In genomic region chr2:68472921-68473320, GRCm38 (mm10) we compare ENCODE assay signal across 9 mouse cellular contexts. TPM values are rescaled to one million over a fixed set of nuclear protein-coding genes. Genes with fewer than 3 reads are reported as not detected.
DNase-seq lines count a peak whose midpoint lies in the region; ATAC-seq and TF ChIP-seq lines count a peak whose summit lies in the region.
"Had no signal": no experiment of that assay in that cellular context is flagged by ENCODE, and none has a peak within 500 bp of the region (broad histone marks: within the 10 kb centered on the region; RNA-seq: fewer than 3 reads in every experiment).

No protein-coding gene starts in this region.

- 52% methylated on average over 4 of the region's 4 CpGs for WGBS in heart, embryonic 14.5 days
- WGBS in lung, embryonic 14.5 days = 35% methylated on average over 4 of the region's 4 CpGs
- 58% methylated on average over 4 of the region's 4 CpGs for WGBS in embryonic facial prominence, embryonic 14.5 days
- 37% methylated on average over 4 of the region's 4 CpGs for WGBS in midbrain, embryonic 15.5 days

- H3K27ac ChIP-seq in heart, embryonic 14.5 days (replicated peaks in 1 of 2; ENCODE audit: control insufficient read depth in 1 of 2, insufficient read depth in 1 of 2, low read depth in 2 of 2, low read length in 2 of 2) = peak overlapping the region in 1 of 2 experiments; percentile 97; a peak in 1 of 4 replicates
- no peak overlapping the region for H3K27ac ChIP-seq in lung, embryonic 14.5 days (ENCODE audit: low read depth)
- no peak overlapping the region for H3K27ac ChIP-seq in embryonic facial prominence, embryonic 14.5 days (replicated peaks; ENCODE audit: low read depth, low read length)
- H3K27ac ChIP-seq in midbrain, embryonic 15.5 days = no peak overlapping the region

- peak overlapping the region in 1 of 2 experiments; percentile 95; a peak in 2 of 4 replicates for H3K4me3 ChIP-seq in heart, embryonic 14.5 days (ENCODE audit: control insufficient read depth in 1 of 2, insufficient read depth in 1 of 2, low read depth in 1 of 2, low read length in 2 of 2)
- no peak overlapping the region; the same call in 1 of the 2 replicates for H3K4me3 ChIP-seq in lung, embryonic 14.5 days (ENCODE audit: low read depth, low read length)
- no peak overlapping the region for H3K4me3 ChIP-seq in embryonic facial prominence, embryonic 14.5 days (ENCODE audit: low read depth, low read length)
- no peak overlapping the region for H3K4me3 ChIP-seq in midbrain, embryonic 15.5 days

- H3K4me2 ChIP-seq in heart, embryonic 14.5 days (ENCODE audit: low read length) = peak overlapping the region; percentile 84
- H3K4me2 ChIP-seq in lung, embryonic 14.5 days = peak overlapping the region; percentile 89
- H3K4me2 ChIP-seq in embryonic facial prominence, embryonic 14.5 days (ENCODE audit: low read depth, low read length) = peak overlapping the region; percentile 95; the same call in 1 of the 2 replicates
- peak overlapping the region; percentile 89; the same call in 1 of the 2 replicates for H3K4me2 ChIP-seq in midbrain, embryonic 15.5 days

- no peak for TF ChIP-seq CTCF in lung, embryonic 14.5 days (IDR thresholded peaks at IDR 0.05; ENCODE audit: low read depth)

- H3K27me3 ChIP-seq in heart, embryonic 14.5 days (ENCODE audit: control insufficient read depth, insufficient read depth, low read length) = no peaks in the 10 kb centered on the region
- no peaks in the 10 kb centered on the region for H3K27me3 ChIP-seq in lung, embryonic 14.5 days (ENCODE audit: insufficient read depth, low read length)
- no peaks in the 10 kb centered on the region for H3K27me3 ChIP-seq in embryonic facial prominence, embryonic 14.5 days (replicated peaks; ENCODE audit: control insufficient read depth, insufficient read depth, low read length)
- H3K27me3 ChIP-seq in midbrain, embryonic 15.5 days (replicated peaks) = no peaks in the 10 kb centered on the region; the same call in 1 of the 2 replicates

- no peak for ATAC-seq in heart, embryonic 14.5 days (ENCODE audit: insufficient number of reproducible peaks, insufficient read depth, low FRiP score, low read depth)
- ATAC-seq in lung, embryonic 14.5 days (ENCODE audit: insufficient read depth) = no peak
- no peak for ATAC-seq in embryonic facial prominence, embryonic 14.5 days (ENCODE audit: low read depth)
- no peak for ATAC-seq in midbrain, embryonic 15.5 days (replicated peaks)

- intact Hi-C loops in heart, postnatal 14 days (cut with DNase I) = loop anchor here (5.0 kb wide), 1 partner anchor 89 kb away; no protein-coding TSS in a partner anchor

- H3K4me1 ChIP-seq in heart, embryonic 14.5 days (ENCODE audit: control insufficient read depth in 2 of 2, insufficient read depth in 2 of 2, low read length in 2 of 2) = peaks cover 6 to 21% of the 10 kb centered on the region in 2 experiments
- no peaks in the 10 kb centered on the region; the same call in 1 of the 2 replicates for H3K4me1 ChIP-seq in lung, embryonic 14.5 days (ENCODE audit: insufficient read depth)
- peaks cover 4% of the 10 kb centered on the region; the same call in 1 of the 2 replicates for H3K4me1 ChIP-seq in embryonic facial prominence, embryonic 14.5 days (ENCODE audit: control insufficient read depth, insufficient read depth, low read length)
- H3K4me1 ChIP-seq in midbrain, embryonic 15.5 days = peaks cover 23% of the 10 kb centered on the region

- H3K36me3 ChIP-seq in heart, embryonic 14.5 days (ENCODE audit: control insufficient read depth, insufficient read depth, low read length) = no peaks in the 10 kb centered on the region; the same call in 1 of the 2 replicates
- no peaks in the 10 kb centered on the region for H3K36me3 ChIP-seq in lung, embryonic 14.5 days (ENCODE audit: insufficient read depth)
- no peaks in the 10 kb centered on the region for H3K36me3 ChIP-seq in embryonic facial prominence, embryonic 14.5 days (ENCODE audit: control insufficient read depth, insufficient read depth, low read length)
- no peaks in the 10 kb centered on the region for H3K36me3 ChIP-seq in midbrain, embryonic 15.5 days (replicated peaks)

- peak overlapping the region; percentile 99 for H3K9ac ChIP-seq in heart, embryonic 14.5 days (ENCODE audit: low read length)
- H3K9ac ChIP-seq in lung, embryonic 14.5 days = no peak overlapping the region
- H3K9ac ChIP-seq in embryonic facial prominence, embryonic 14.5 days (ENCODE audit: low read depth, low read length) = no peak overlapping the region
- H3K9ac ChIP-seq in midbrain, embryonic 15.5 days = no peak overlapping the region

- no peaks in the 10 kb centered on the region for H3K9me3 ChIP-seq in heart, embryonic 14.5 days (ENCODE audit: control insufficient read depth, low read length)
- no peaks in the 10 kb centered on the region for H3K9me3 ChIP-seq in lung, embryonic 14.5 days (ENCODE audit: low read depth, low read length)
- no peaks in the 10 kb centered on the region for H3K9me3 ChIP-seq in embryonic facial prominence, embryonic 14.5 days (ENCODE audit: control insufficient read depth, low read length)
- no peaks in the 10 kb centered on the region for H3K9me3 ChIP-seq in midbrain, embryonic 15.5 days

- DNase-seq in heart, postnatal 14 days = no peak
- DNase-seq in lung, embryonic 14.5 days = peak; percentile 37
- DNase-seq in lung, adult 18-20 months = no peak
- DNase-seq in embryonic facial prominence, embryonic 14.5 days (ENCODE audit: low spot score) = no peak
- DNase-seq in frontal cortex, postnatal 14 days (ENCODE audit: low spot score in 2 of 2) = no peak
- no peak for DNase-seq in frontal cortex, postnatal 36 days (ENCODE audit: low spot score in 2 of 2)
- DNase-seq: liver had no signal

RNA-seq across cellular contexts. Expression of gene Stk39, which starts 0.9 kb away (rescaled TPM):
- 89.0 and 90.8 TPM in 2 replicates for polyA plus RNA-seq in heart, embryonic 14.5 days (2014; fragmentation: Nextera tagmentation; extraction: Ambion mirVana)
- total RNA-seq in heart, postnatal 14 days (2021) = 100 to 1,000 TPM in 1 of 2 experiments, 10 to 100 TPM in 1; 95.6 to 106 TPM
- 27.6 and 28.0 TPM in 2 replicates for polyA plus RNA-seq in lung, embryonic 14.5 days (2014; fragmentation: Nextera tagmentation; extraction: Ambion mirVana)
- polyA plus RNA-seq in embryonic facial prominence, embryonic 14.5 days (2014; fragmentation: Nextera tagmentation; extraction: Ambion mirVana) = 26.9 and 28.9 TPM in 2 replicates
- 22.7 and 24.6 TPM in 2 replicates for polyA plus RNA-seq in midbrain, embryonic 15.5 days (2015; fragmentation: Nextera tagmentation; extraction: Ambion mirVana)
